Mouse (Mus musculus) heart, postnatal 0 days (tissue): ENCODE data around the gene Camta1. TPM values are rescaled to one million over a fixed set of nuclear protein-coding genes. Genes with fewer than 3 reads are reported as not detected.
A peak's percentile ranks its signal among the peaks of the same experiment; 100 is the strongest.

ENCODE experiments used
- ATAC-seq: fragments of 200-750 bp; cut with Nextera tagmentation; 2 replicates; pipeline ENCODE4 v1.8.0; 2017; ENCODE audit warnings: low read depth, moderate number of reproducible peaks, moderate library complexity; ENCODE audit not compliant: insufficient read depth
- DNase-seq: peaks from one replicate; pipeline ENCODE4 v3.0.0-alpha.2; 2016; ENCODE audit warnings: low spot score
- H3K27ac ChIP-seq: fragments of 300-500 bp; sonication (generic); 2 replicates; pipeline ENCODE4 v1.5.1; 2014; ENCODE audit warnings: low read depth, mild to moderate bottlenecking
- H3K27me3 ChIP-seq: fragments of 300-500 bp; sonication (generic); 2 replicates; pipeline ENCODE4 v1.6.1; 2014; ENCODE audit warnings: low read length, mixed read lengths; ENCODE audit not compliant: control insufficient read depth, insufficient read depth
- H3K36me3 ChIP-seq: fragments of 300-500 bp; sonication (generic); replicated peaks from 2 replicates; pipeline ENCODE4 v1.6.1; 2014; ENCODE audit warnings: low read length, mixed read lengths; ENCODE audit not compliant: control insufficient read depth, insufficient read depth
- H3K4me1 ChIP-seq: fragments of 300-500 bp; sonication (generic); 2 replicates; pipeline ENCODE4 v1.6.1; 2014; ENCODE audit warnings: antibody characterized with exemption; ENCODE audit not compliant: control insufficient read depth, insufficient read depth
- H3K4me2 ChIP-seq: fragments of 300-500 bp; sonication (generic); 2 replicates; pipeline ENCODE4 v1.6.1; 2014; ENCODE audit warnings: low read depth, mild to moderate bottlenecking, low read length, moderate library complexity
- H3K4me3 ChIP-seq: fragments of 300-500 bp; sonication (generic); 2 replicates; pipeline ENCODE4 v1.5.1; 2014; ENCODE audit warnings: low read depth, low read length
- H3K9ac ChIP-seq: fragments of 300-500 bp; sonication (generic); replicated peaks from 2 replicates; pipeline ENCODE4 v1.6.1; 2014; ENCODE audit warnings: low read depth, low read length, mixed read lengths
- H3K9me3 ChIP-seq: fragments of 300-500 bp; sonication (generic); replicated peaks from 2 replicates; pipeline ENCODE4 v1.6.1; 2016; ENCODE audit warnings: low read length; ENCODE audit not compliant: control insufficient read depth
- CTCF ChIP-seq: IDR thresholded peaks from 2 replicates; pipeline ENCODE4 v1.5.1; 2016; ENCODE audit warnings: antibody characterized with exemption, control low read depth, low read depth
- EP300 ChIP-seq: IDR thresholded peaks from 2 replicates; pipeline ENCODE4 v1.6.1; 2016; ENCODE audit warnings: antibody characterized with exemption, low read depth
- WGBS: fragments of 180-500 bp; shearing (Covaris S2); extraction: QIAGEN DNeasy Blood & Tissue Kit; methylation state at CpG from one replicate; pipeline ENCODE4 v1.1.7; 2014; 5-methylcytosine and 5-hydroxymethylcytosine counted together
- polyA plus RNA-seq: library from polyadenylated mRNA; unstranded; fragments of >200 nt; fragmentation: Nextera tagmentation; extraction: Ambion mirVana; gene quantifications from 2 replicates; pipeline ENCODE4 v1.2.1, GENCODE M21; 2015
- total RNA-seq: library from RNA; depleted of rRNA; stranded (reverse); fragments of >200 nt; gene quantifications from 2 replicates; pipeline ENCODE4 v1.2.3, GENCODE M21; 2014; ENCODE audit warnings: low replicate concordance

Camta1 gene
- total and polyA plus RNA-seq, 2 experiments from 2014 or later = 72.7 to 240 TPM

DNA sequence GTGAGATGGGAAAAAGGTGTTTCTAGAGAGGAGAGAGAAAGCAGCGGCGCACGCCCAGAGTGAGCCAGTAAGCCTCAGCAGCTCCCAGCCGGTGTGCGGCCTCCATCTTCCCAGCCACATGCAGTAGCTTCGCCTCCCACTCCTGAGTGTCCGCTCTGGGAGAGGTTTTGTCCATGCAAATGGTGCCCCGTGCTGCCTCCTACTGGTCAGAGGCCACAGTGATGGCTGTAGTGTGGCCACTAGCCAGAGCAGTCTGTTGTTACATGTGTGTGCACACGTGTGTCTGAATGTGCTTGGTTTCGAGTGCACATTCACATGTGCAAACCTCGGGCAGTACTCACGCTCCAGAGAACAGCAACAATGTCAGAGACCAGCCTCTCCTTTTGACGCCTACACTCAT is 103.3 kb downstream of the Camta1 start:
- 0 out of 2 replicates have a peak, but pooled peaks cover 3% of the 10 kb centered on the region for H3K36me3 ChIP-seq
- H3K4me2 ChIP-seq = no peak overlapping the region
- ATAC-seq = no peak
- 87% methylated on average over 13 of the region's 13 CpGs for WGBS
- H3K9me3 ChIP-seq = no peaks in the 10 kb centered on the region
- no peak overlapping the region for H3K9ac ChIP-seq
- no peaks in the 10 kb centered on the region for H3K4me1 ChIP-seq
- H3K27ac ChIP-seq = no peak overlapping the region
- no peaks in the 10 kb centered on the region for H3K27me3 ChIP-seq
- TF ChIP-seq CTCF (peak; percentile 23), EP300 (no peak)
- DNase-seq = no peak
- H3K4me3 ChIP-seq = no peak overlapping the region

DNA sequence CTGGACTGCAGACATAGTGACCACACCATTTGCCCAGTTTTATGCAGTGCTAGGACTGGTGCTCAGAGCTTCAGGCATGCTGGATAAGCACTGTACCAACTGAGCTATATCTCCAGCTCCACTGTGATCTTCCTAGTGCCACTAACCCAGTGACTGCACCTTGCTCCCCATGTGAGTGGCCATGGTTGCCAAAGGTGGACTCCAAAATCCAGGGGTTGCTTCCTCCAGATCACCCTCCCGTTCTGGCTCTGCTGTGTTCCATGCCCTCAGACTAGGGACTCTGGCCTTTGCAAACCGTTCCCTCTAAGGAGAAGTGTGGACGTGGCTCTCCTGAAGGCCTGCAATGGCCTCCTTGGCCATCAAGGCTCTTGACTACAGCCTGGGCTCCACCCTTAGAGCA is 104.4 kb downstream of the Camta1 start:
- WGBS = 93% methylated on average over 3 of the region's 3 CpGs
- DNase-seq (no peak), ATAC-seq (no peak)
- Histone ChIP-seq H3K27ac (no peak overlapping the region), H3K4me2 (no peak overlapping the region), H3K27me3 (no peaks in the 10 kb centered on the region), H3K4me1 (peaks cover 5% of the 10 kb centered on the region; the same call in 1 of the 2 replicates), H3K36me3 (0 out of 2 replicates have a peak, but pooled peaks cover under 1% of the 10 kb centered on the region), H3K4me3 (no peak overlapping the region), H3K9ac (no peak overlapping the region), H3K9me3 (no peaks in the 10 kb centered on the region)
- no peak for TF ChIP-seq EP300
- TF ChIP-seq CTCF = no peak

DNA sequence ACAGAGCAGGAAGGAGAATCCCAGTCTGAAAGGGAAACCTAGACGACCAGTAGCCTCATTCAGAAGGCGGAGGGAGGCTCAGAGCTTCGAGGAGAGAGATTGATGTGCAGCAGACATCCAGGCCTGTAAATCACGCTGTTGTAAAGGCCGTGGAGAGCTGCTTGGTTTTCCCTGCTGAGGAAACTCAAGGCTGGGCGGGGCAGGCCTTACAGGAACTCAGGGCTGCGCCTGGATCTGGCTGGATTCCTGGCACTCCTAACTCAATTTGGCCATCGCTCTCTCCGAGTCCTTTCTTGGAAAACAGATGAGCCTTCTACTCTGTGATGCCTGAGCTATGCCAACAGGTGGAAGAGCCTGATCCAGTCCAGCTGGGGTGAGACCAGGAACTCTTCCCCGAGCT is 105.3 kb downstream of the Camta1 start:
- H3K27me3 ChIP-seq = no peaks in the 10 kb centered on the region
- DNase-seq = no peak
- 64% methylated on average over 10 of the region's 10 CpGs for WGBS
- no peak overlapping the region for H3K4me3 ChIP-seq
- TF ChIP-seq CTCF (no peak), EP300 (no peak)
- no peak overlapping the region for H3K9ac ChIP-seq
- no peak overlapping the region for H3K27ac ChIP-seq
- no peaks in the 10 kb centered on the region for H3K36me3 ChIP-seq
- H3K4me1 ChIP-seq = peaks cover 13% of the 10 kb centered on the region; the same call in 1 of the 2 replicates
- H3K4me2 ChIP-seq = no peak overlapping the region
- no peaks in the 10 kb centered on the region for H3K9me3 ChIP-seq
- ATAC-seq = no peak

DNA sequence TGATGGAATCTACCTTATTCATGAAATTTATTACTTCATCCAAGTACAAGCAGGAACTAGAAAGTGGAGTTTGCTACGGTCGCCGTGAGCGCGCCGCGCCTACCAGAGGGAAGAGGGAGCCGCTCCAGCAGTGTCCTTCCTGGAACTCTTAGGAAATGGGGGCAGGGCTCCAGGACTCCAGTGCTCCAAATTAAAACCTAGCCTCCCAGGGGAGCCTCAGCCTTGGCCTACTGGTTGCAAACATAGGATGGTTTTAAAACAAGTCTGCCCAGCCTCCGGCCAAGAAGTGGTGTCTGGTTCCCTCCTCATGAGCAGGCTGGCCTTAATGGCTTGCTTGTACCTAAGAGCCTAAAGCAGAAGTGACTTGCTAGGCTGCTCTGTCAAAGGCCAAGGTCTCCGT is 108.4 kb downstream of the Camta1 start:
- no peak overlapping the region for H3K4me2 ChIP-seq
- H3K9me3 ChIP-seq = no peaks in the 10 kb centered on the region
- DNase-seq (no peak), ATAC-seq (no peak)
- TF ChIP-seq EP300 (no peak), CTCF (no peak)
- peaks cover 20% of the 10 kb centered on the region; the same call in 1 of the 2 replicates for H3K4me1 ChIP-seq
- H3K36me3 ChIP-seq = no peaks in the 10 kb centered on the region
- 80% methylated on average over 10 of the region's 10 CpGs for WGBS
- H3K9ac ChIP-seq = no peak overlapping the region
- no peak overlapping the region for H3K4me3 ChIP-seq
- no peak overlapping the region for H3K27ac ChIP-seq
- H3K27me3 ChIP-seq = no peaks in the 10 kb centered on the region

DNA sequence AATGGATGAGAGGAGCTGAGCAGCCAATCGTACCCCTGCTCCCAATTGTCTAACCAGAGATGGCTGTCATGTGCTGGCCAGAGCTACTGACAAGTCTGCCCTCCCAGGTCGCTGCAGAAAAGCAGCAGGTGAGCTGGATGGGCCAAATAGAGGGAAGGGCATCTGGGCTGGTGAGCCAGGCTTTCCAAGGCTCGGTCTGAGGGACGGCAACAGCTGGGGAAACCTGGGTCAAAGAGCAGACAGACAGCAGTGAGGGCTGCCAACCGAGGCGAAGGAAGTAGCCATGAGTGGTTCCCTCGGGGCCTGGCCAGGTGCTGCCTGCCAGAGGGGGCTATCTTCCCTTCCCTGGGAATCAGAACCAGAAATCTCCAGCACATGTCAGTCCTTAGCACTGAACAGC is 109.1 kb downstream of the Camta1 start:
- no peak for DNase-seq
- Histone ChIP-seq H3K4me3 (no peak overlapping the region), H3K27me3 (no peaks in the 10 kb centered on the region), H3K36me3 (no peaks in the 10 kb centered on the region), H3K27ac (no peak overlapping the region), H3K9me3 (no peaks in the 10 kb centered on the region), H3K9ac (no peak overlapping the region), H3K4me2 (no peak overlapping the region), H3K4me1 (peaks cover 20% of the 10 kb centered on the region; the same call in 1 of the 2 replicates)
- 63% methylated on average over 7 of the region's 7 CpGs for WGBS
- ATAC-seq = no peak
- no peak for TF ChIP-seq EP300
- TF ChIP-seq CTCF = no peak

DNA sequence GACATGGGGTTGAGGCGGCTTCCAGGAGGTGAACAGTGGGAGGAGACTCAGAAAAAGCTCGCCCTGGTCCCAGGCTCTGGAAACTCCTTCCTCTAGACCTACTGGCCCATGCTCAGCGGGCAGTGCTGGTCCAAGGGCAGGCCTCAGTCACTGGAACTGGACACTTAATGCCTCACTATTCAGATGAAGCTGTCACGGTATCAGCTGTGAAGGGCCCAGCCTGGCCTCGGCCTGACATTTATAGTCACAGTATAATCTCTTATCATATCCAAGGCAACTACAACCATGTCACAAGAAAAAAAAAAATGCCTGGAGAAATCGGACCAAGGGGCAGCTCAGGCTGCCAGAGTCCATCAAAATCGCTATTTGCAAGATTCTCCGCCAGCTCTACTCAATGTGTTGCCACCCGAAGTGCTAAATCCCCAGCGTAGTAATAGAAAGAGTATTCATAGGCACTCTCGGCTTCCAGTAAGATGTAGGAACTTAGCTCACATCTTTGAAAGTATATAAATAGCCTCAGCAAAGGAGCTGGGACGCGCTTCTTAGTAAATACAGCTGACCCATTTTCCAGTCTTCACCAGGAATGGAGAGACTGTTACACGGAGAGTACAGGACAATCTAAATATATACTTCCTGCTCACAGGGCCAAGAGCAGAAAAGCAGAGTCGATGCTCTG is 110.3 kb downstream of the Camta1 start:
- Histone ChIP-seq H3K27ac (no peak overlapping the region), H3K9ac (no peak overlapping the region), H3K4me2 (no peak overlapping the region), H3K27me3 (no peaks in the 10 kb centered on the region), H3K36me3 (no peaks in the 10 kb centered on the region), H3K9me3 (no peaks in the 10 kb centered on the region), H3K4me1 (peaks cover 20% of the 10 kb centered on the region; the same call in 1 of the 2 replicates), H3K4me3 (no peak overlapping the region)
- DNase-seq (no peak), ATAC-seq (no peak)
- WGBS = 43% methylated on average over 15 of the region's 15 CpGs
- no peak for TF ChIP-seq CTCF
- TF ChIP-seq EP300 = no peak
